Mouse (Mus musculus): Measurements from ENCODE around the gene Ss18l1. TPM values are rescaled to one million over a fixed set of nuclear protein-coding genes. Genes with fewer than 3 reads are reported as not detected.

Ss18l1 gene
- polyA plus RNA-seq (2021), result 8.1 TPM

DNA sequence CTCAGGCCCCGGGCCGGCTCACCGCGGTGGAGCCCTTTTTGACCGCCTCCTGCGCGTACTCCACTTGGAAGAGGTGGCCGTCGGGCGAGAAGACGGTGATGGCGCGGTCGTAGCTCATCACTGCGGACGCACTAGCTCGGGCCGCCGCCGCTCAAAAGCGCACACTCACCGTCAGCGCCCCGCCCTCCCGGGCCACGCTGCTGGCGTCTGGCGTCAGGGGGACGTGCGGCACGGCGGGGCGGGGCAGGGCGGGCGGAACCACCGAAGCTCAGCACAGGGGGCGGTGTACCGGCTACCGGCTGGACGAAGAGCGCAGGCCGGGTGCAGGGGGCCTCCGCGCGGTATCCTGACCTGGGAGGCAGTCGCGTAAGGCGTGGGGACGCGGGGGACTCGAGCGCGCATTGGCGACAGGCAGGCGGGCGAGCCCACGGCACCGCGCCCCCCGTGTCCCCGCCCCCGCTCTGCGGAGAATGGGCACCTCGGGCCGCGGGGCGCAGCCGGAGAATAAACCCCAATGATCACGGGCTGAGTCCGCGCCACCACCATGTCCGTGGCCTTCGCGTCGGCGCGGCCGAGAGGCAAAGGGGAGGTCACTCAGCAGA is at the start of gene Ss18l1, which contains the start of gene Psma7:
Gene Ss18l1, plus strand, starts transcription at position 254 of the 602 bp plus-strand sequence.
Gene Psma7, minus strand, starts transcription at position 178 of the 602 bp plus-strand sequence.
- ATAC-seq (peak; percentile 87), DNase-seq (ENCODE audit: low read depth, low spot score) (no peak)
- POLR2A ChIA-PET, result interaction anchor here (0.6 to 2.1 kb wide), 6 partner anchors 10 to 1801 kb away, joined by 3 to 6 read pairs (median 4); partner anchors contain the start of genes Lsm14b and Taf4
- H3K27me3 ChIP-seq, result no peaks in the 10 kb centered on the region
- in situ Hi-C loops (cut with MboI; ENCODE audit: low pct_unique_long_range_greater_than_20kb), result loop anchor here (5.0 kb wide), 1 partner anchor 65 kb away; the partner anchor contains the start of gene Taf4
- TF ChIP-seq CTCF (IDR thresholded peaks at IDR 0.05), result no peak
- CTCF ChIA-PET, result interaction anchor here (1.1 to 4.1 kb wide), 3 partner anchors 9 to 123 kb away, joined by 3 to 26 read pairs (median 4); no protein-coding TSS in a partner anchor

DNA sequence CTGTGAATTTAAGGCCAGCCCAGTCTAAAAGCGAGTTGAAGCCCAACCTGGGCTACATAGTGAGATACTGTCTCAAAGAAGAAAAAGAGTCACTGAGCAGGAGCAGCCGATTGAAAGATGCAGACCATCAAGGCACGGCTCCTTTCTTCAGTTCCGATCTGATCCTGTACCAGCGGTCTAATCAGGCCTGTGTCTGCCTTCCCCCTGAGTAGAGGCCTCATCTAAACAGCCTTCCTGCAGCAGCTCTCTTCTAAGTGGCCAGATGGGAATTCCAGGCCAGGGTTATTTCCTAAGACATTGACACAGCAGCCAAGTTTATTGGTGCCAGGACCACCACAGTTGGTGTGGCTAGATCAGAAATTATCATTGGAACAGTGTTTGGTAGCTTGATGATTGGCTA is 49.2 kb upstream of the Ss18l1 start:
- in situ Hi-C loops (cut with MboI; ENCODE audit: low pct_unique_long_range_greater_than_20kb), result no loop called here
- H3K27me3 ChIP-seq, result peaks cover 12% of the 10 kb centered on the region
- no peak for TF ChIP-seq CTCF (IDR thresholded peaks at IDR 0.05)
- ChIA-PET CTCF (interaction anchor here (0.7 to 1.1 kb wide), 2 partner anchors 11 to 33 kb away, joined by 3 read pairs; no protein-coding TSS in a partner anchor), POLR2A (no interaction called here)
- ATAC-seq (no peak), DNase-seq (ENCODE audit: low read depth, low spot score) (no peak)

- no peak for TF ChIP-seq CTCF (IDR thresholded peaks at IDR 0.05)
- no peak for DNase-seq (ENCODE audit: low read depth, low spot score)
- POLR2A ChIA-PET, result no interaction called here
- ATAC-seq, result no peak
- in situ Hi-C loops (cut with MboI; ENCODE audit: low pct_unique_long_range_greater_than_20kb), result no loop called here
- peaks cover 12% of the 10 kb centered on the region for H3K27me3 ChIP-seq
- CTCF ChIA-PET, result interaction anchor here (1.6 kb wide), 1 partner anchor 18 kb away, joined by 4 read pairs; no protein-coding TSS in a partner anchor
Observed at GRCm38 (mm10) chr2:179998431-179998830, 43.9 kb upstream of the Ss18l1 start.

GRCm38 (mm10) chr2:180001635-180002034 is 40.7 kb upstream of the Ss18l1 start:
- TF ChIP-seq CTCF (IDR thresholded peaks at IDR 0.05), result no peak
- in situ Hi-C loops (cut with MboI; ENCODE audit: low pct_unique_long_range_greater_than_20kb), result no loop called here
- POLR2A ChIA-PET, result no interaction called here
- no peaks in the 10 kb centered on the region for H3K27me3 ChIP-seq
- DNase-seq (ENCODE audit: low read depth, low spot score) (no peak), ATAC-seq (no peak)
- CTCF ChIA-PET, result no interaction called here

DNA sequence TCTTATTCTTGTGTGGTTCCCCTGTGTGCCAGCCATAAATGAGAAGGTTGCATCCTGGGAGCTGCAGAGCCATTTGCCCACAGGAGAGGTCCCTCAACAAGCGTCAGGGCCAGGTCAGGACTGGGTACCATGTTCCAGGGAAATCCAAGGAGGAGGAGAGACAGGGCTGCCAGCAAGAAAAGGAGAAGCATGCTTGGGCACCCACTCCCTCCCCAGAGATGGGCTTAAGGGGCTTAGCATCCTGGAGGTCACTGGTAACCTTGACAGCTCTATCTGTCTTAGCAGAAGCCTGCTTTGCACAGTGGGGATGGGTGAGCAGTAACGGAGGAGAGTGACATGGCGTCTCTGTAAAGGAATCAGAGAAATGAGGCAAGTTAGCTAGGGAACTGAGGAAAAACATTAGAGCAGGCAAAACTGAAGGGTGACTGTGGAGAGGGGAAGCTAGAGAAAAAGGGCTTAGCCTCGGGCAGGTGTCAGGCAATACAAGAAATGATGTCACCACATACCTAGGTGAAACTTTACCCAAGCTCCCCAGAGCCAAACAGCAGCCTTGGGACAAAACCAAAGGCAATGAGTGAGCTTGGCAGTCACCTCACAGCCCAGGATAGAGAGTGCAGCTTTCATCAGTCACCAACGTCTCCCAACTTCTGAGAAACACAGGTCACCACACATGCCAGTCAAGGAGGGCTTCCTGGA is 36.5 kb upstream of the Ss18l1 start:
- DNase-seq (ENCODE audit: low read depth, low spot score), result no peak
- H3K27me3 ChIP-seq, result no peaks in the 10 kb centered on the region
- no peak for TF ChIP-seq CTCF (IDR thresholded peaks at IDR 0.05)
- no peak for ATAC-seq
- POLR2A ChIA-PET, result interaction anchor here (1.0 to 1.6 kb wide), 2 partner anchors 10 to 19 kb away, joined by 3 to 4 read pairs; partner anchors contain the start of gene Lsm14b
- in situ Hi-C loops (cut with MboI; ENCODE audit: low pct_unique_long_range_greater_than_20kb), result no loop called here
- CTCF ChIA-PET, result interaction anchor here (0.8 to 1.3 kb wide), 3 partner anchors 9 to 21 kb away, joined by 3 to 4 read pairs (median 3); no protein-coding TSS in a partner anchor

GRCm38 (mm10) chr2:180006352-180007017 is 35.8 kb upstream of the Ss18l1 start:
- no peaks in the 10 kb centered on the region for H3K27me3 ChIP-seq
- ATAC-seq, result no peak
- POLR2A ChIA-PET, result interaction anchor here (1.0 to 1.6 kb wide), 2 partner anchors 9 to 18 kb away, joined by 3 to 4 read pairs; partner anchors contain the start of gene Lsm14b
- CTCF ChIA-PET, result interaction anchor here (0.9 to 1.3 kb wide), 2 partner anchors 9 to 11 kb away, joined by 3 to 4 read pairs; no protein-coding TSS in a partner anchor
- DNase-seq (ENCODE audit: low read depth, low spot score), result no peak
- in situ Hi-C loops (cut with MboI; ENCODE audit: low pct_unique_long_range_greater_than_20kb), result no loop called here
- TF ChIP-seq CTCF (IDR thresholded peaks at IDR 0.05), result no peak

- in situ Hi-C loops (cut with MboI; ENCODE audit: low pct_unique_long_range_greater_than_20kb), result no loop called here
- no peak for TF ChIP-seq CTCF (IDR thresholded peaks at IDR 0.05)
- no peaks in the 10 kb centered on the region for H3K27me3 ChIP-seq
- POLR2A ChIA-PET, result no interaction called here
- ATAC-seq (no peak), DNase-seq (ENCODE audit: low read depth, low spot score) (no peak)
- CTCF ChIA-PET, result no interaction called here
Observed at GRCm38 (mm10) chr2:180010686-180011085, 31.6 kb upstream of the Ss18l1 start.

DNA sequence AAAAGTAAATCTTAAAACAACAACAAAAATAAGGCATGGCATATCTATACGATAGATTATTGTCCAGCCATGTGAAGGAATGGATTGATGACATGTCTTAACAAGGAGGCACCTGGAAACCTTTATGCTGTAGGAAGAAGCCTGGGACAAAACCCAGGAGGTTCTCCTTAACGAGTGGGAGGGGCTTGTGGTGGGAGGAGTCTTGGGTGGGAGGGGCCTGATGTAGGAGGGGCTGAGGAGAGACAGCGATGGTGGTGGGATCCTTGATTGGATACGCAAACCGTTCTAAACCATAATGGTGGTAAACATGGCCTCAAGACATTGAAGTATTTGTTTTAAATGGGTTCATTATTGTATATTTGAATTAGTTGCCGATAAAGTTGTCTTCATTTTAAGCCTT is 30.9 kb upstream of the Ss18l1 start:
- in situ Hi-C loops (cut with MboI; ENCODE audit: low pct_unique_long_range_greater_than_20kb), result no loop called here
- POLR2A ChIA-PET, result no interaction called here
- no peaks in the 10 kb centered on the region for H3K27me3 ChIP-seq
- no peak for TF ChIP-seq CTCF (IDR thresholded peaks at IDR 0.05)
- CTCF ChIA-PET, result interaction anchor here (0.7 kb wide), 1 partner anchor 21 kb away, joined by 3 read pairs; no protein-coding TSS in a partner anchor
- ATAC-seq (no peak), DNase-seq (ENCODE audit: low read depth, low spot score) (no peak)

DNA sequence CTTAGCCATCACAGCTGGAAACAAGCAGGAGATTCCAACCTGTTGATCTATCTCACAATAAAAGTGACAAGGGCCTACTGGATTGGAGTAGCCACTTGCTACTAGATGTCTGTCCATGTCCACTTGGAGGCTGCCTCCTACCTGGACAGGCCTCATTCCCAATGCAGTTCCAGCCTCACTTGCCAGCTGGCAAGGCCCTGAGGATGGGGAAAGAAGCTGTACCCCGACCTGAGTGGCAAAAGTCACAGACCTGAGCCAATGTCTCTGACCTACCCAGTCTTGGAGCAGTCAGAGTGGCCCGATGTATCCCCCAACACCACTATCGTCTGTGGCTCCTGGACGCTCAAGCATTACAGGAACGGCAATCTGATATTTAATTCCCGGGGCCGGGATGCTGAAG is 28.6 kb upstream of the Ss18l1 start:
- CTCF ChIA-PET, result interaction anchor here (1.7 kb wide), 1 partner anchor 11 kb away, joined by 3 read pairs; no protein-coding TSS in a partner anchor
- no peak for ATAC-seq
- POLR2A ChIA-PET, result no interaction called here
- DNase-seq (ENCODE audit: low read depth, low spot score), result no peak
- no peaks in the 10 kb centered on the region for H3K27me3 ChIP-seq
- TF ChIP-seq CTCF (IDR thresholded peaks at IDR 0.05), result no peak
- in situ Hi-C loops (cut with MboI; ENCODE audit: low pct_unique_long_range_greater_than_20kb), result no loop called here

DNA sequence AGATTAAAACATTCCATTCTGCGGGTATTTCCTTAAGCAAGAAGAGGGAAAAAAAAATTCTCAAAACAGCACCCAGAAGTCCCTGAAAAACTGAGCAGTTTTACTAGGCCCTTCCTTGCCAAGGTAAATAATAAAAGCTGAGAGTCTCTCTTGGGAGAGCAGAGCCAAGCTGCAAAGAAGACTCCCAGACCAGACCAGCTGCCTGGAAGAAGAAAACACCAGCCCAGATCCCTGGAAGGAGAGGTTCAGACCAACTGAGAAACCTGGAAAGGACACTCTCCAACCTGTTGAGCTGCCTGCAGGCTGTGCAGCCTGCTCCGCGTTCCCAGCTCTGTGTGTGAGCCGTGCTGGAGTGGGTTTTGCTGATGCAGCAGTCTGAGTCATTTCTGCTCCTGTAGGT is 24.7 kb upstream of the Ss18l1 start:
- ATAC-seq (peak; percentile 8), DNase-seq (ENCODE audit: low read depth, low spot score) (no peak)
- peaks cover 5% of the 10 kb centered on the region for H3K27me3 ChIP-seq
- CTCF ChIA-PET, result interaction anchor here (0.8 to 1.5 kb wide), 3 partner anchors 12 to 33 kb away, joined by 4 read pairs; no protein-coding TSS in a partner anchor
- in situ Hi-C loops (cut with MboI; ENCODE audit: low pct_unique_long_range_greater_than_20kb), result loop anchor here (5.0 kb wide), 1 partner anchor 35 kb away; no protein-coding TSS in a partner anchor
- POLR2A ChIA-PET, result interaction anchor here (1.3 kb wide), 1 partner anchor 41 kb away, joined by 3 read pairs; the partner anchor contains the start of gene Taf4
- no peak for TF ChIP-seq CTCF (IDR thresholded peaks at IDR 0.05)

All from Patski (cell line).